Mouse (Mus musculus) intestine, embryonic 15.5 days (tissue): ENCODE data around the gene Tpd52l1. TPM values are rescaled to one million over a fixed set of nuclear protein-coding genes. Genes with fewer than 3 reads are reported as not detected.

Experiments
- ATAC-seq: fragments of 200-750 bp; cut with Nextera tagmentation; 2 replicates; pipeline ENCODE4 v1.8.0; 2017; ENCODE audit warnings: moderate TSS enrichment, moderate library complexity
- H3K27ac ChIP-seq: fragments of 300-500 bp; sonication (generic); 2 replicates; pipeline ENCODE4 v1.5.1; 2015; ENCODE audit warnings: mild to moderate bottlenecking, inconsistent platforms
- H3K27me3 ChIP-seq: fragments of 300-500 bp; sonication (generic); replicated peaks from 2 replicates; pipeline ENCODE4 v1.6.1; 2015; ENCODE audit warnings: inconsistent platforms
- H3K36me3 ChIP-seq: fragments of 300-500 bp; sonication (generic); 2 replicates; pipeline ENCODE4 v1.6.1; 2015; ENCODE audit warnings: inconsistent platforms
- H3K4me1 ChIP-seq: fragments of 300-500 bp; sonication (generic); replicated peaks from 2 replicates; pipeline ENCODE4 v1.6.1; 2015; ENCODE audit warnings: inconsistent platforms
- H3K4me2 ChIP-seq: fragments of 300-500 bp; sonication (generic); replicated peaks from 2 replicates; pipeline ENCODE4 v1.6.1; 2015; ENCODE audit warnings: mild to moderate bottlenecking, inconsistent platforms
- H3K4me3 ChIP-seq: fragments of 300-500 bp; sonication (generic); replicated peaks from 2 replicates; pipeline ENCODE4 v1.5.1; 2015; ENCODE audit warnings: inconsistent platforms
- H3K9ac ChIP-seq: fragments of 300-500 bp; sonication (generic); 2 replicates; pipeline ENCODE4 v1.6.1; 2015; ENCODE audit warnings: inconsistent platforms
- H3K9me3 ChIP-seq: fragments of 300-500 bp; sonication (generic); 2 replicates; pipeline ENCODE4 v1.6.1; 2016; ENCODE audit warnings: inconsistent platforms
- WGBS: fragments of 180-500 bp; shearing (Covaris S2); methylation state at CpG from one replicate; pipeline ENCODE4 v1.1.7; 2015; 5-methylcytosine and 5-hydroxymethylcytosine counted together
- polyA plus RNA-seq: library from polyadenylated mRNA; unstranded; fragments of >200 nt; fragmentation: Nextera tagmentation; extraction: Ambion mirVana; gene quantifications from 2 replicates; pipeline ENCODE4 v1.2.1, GENCODE M21; 2015

Gene Tpd52l1
- polyA plus RNA-seq = 16.3 and 16.5 TPM in 2 replicates

DNA sequence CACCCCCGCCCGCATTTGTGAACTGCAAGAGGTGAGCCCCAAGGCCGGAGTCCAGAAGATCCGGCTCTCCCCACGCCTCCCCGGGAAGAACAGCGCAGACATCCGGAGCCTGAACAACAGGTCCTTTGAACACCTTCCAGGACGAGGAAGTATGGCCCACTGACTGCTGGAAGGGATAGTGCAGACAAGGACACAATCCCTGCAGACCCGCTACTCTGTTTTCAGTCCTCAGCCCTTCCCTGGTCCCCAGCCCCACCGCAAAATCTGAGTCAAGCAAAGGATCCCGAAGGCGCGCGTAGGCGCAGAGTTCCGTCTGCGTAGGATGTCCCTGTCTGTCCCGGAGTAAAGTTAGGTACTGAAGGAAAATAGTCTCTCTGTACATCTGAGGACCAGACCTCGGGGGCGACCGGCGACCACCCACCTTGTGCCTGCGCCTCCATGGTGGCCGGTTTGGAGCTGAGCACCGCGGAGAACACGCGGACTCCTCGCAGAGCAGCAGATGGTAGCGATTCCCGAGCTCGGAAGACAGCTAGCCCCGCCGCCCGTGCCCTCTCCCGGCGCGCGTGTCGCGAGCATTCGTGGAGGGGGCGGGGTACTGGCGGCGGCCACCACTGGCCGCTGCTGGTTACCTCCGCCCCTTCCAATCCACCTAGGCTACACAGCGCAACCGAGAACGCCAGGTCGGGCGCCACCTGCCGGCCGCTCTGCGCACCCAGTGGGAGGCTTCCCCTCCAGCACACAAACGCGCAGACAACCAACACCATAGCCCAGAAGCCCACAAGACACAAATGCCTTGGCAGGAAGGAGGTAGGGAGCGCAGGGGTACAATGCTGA is at the start of gene Tpd52l1:
Gene Tpd52l1 (minus strand): TSS at position 668 of the 834 bp plus-strand sequence.
- Histone ChIP-seq H3K4me2 (peak within 1 kb of the TSS; percentile 85), H3K4me1 (no peaks in the 10 kb centered on the region), H3K27ac (no peak within 1 kb of the TSS), H3K9me3 (no peaks in the 10 kb centered on the region), H3K4me3 (peak within 1 kb of the TSS; percentile 64), H3K9ac (peak within 1 kb of the TSS; percentile 55), H3K27me3 (no peaks in the 10 kb centered on the region), H3K36me3 (no peaks in the 10 kb centered on the region)
- peak; percentile 99 for ATAC-seq
- 2% methylated on average over 59 of the region's 59 CpGs for WGBS

DNA sequence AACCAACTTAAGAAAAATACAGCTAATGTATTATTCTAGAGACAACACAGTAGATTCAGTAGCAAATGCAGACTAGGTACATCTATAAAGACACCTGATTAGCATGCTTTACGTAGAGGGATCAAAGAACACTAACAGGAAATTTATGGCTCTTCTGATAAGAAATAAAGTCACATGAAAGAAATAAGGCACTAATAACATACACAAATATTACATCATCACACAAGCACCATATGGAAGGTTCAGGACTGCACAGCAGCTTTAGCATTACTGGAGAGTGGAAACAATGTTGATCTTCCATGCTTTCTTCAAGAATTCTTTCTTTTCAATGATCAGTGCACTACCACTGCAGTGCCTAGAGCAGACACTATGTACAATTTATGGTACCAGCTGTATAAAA is 48.5 kb upstream of the Tpd52l1 start:
- WGBS = 49% methylated on average over 1 of the region's 1 CpGs
- peaks cover 4% of the 10 kb centered on the region; the same call in 1 of the 2 replicates for H3K36me3 ChIP-seq
- H3K27me3 ChIP-seq = no peaks in the 10 kb centered on the region
- H3K27ac ChIP-seq = no peak overlapping the region
- no peaks in the 10 kb centered on the region for H3K4me1 ChIP-seq
- H3K9ac ChIP-seq = no peak overlapping the region
- H3K4me2 ChIP-seq = no peak overlapping the region
- ATAC-seq = peak; percentile 83
- no peak overlapping the region for H3K4me3 ChIP-seq
- H3K9me3 ChIP-seq = no peaks in the 10 kb centered on the region

DNA sequence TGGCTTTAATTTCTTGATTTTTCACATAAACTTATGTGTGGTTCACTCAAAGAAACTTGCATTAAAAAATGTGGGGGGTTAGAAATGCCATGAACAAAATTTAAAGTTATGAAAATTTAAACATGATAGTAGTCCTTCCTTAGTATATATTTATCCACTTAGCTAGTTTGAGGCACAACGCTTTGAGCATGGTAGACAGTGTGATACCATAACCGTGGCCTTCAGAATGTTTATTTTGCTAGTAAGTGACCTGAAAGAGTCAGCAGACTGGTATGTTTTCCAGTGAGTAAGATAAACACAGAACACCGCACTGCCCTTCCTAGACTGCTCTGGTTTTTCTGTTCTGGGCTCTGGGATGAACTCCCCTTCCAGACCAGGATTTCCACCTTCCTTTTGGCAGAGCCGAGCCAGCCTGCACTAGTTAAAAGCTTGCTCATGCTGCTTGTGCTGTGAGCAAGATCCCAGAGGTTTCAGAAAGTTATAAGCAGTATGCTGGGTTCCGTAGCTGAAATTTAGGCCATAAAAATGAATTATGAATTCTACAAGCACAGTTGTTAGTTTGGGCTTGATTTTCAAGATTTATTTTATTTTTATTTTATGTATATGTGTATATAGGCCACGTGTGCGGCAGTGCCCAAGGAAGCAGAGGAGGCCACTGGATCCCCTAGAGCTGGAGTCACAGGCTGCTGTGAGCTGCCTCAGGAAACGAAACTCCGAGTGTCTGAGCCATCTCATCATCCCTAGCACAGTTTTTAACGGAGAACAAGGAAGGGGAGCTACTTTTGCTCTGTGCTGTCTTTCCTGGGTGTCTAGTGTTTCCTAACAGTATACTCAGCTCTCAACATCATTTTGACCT is 21.5 kb upstream of the Tpd52l1 start:
- Histone ChIP-seq H3K4me1 (0 out of 2 replicates have a peak, but pooled peaks cover 2% of the 10 kb centered on the region), H3K27ac (no peak overlapping the region), H3K9ac (no peak overlapping the region), H3K36me3 (no peaks in the 10 kb centered on the region), H3K4me2 (no peak overlapping the region), H3K4me3 (no peak overlapping the region), H3K27me3 (no peaks in the 10 kb centered on the region), H3K9me3 (no peaks in the 10 kb centered on the region)
- no peak for ATAC-seq
- 37% methylated on average over 10 of the region's 10 CpGs for WGBS

DNA sequence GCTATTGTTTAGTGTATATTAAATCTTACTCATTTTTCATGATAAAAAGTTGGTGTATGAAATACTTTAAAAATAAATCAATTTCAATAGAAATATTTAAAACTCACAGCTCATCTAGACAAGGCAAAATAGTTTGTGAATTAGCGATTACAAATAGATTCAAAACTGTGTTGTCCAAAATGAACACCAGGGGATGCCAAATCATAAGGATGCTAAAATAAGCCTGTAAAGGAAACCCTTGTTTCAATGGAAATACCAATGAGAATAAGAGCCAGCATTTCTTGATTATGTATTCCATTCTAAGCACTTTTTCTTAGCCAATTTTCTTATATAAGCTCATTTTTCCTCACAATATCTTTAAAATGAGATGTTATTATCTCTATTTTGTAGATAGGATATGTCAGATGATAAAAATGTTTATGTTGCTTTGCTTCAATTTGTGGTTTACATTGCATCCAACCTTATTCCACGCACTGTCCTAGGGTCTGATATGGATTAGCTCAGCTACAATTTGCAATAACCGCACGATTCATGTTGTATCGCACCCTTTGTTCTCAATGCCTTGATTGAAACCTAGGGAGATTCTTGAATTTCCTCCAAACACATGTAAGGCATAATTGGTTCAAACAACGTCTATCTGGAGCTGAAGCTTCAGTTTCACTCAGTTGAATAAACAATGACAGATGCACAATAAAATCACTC is 20.2 kb upstream of the Tpd52l1 start:
- no peak for ATAC-seq
- Histone ChIP-seq H3K9me3 (no peaks in the 10 kb centered on the region), H3K4me1 (0 out of 2 replicates have a peak, but pooled peaks cover 2% of the 10 kb centered on the region), H3K4me2 (no peak overlapping the region), H3K36me3 (no peaks in the 10 kb centered on the region), H3K27me3 (no peaks in the 10 kb centered on the region), H3K9ac (no peak overlapping the region), H3K4me3 (no peak overlapping the region), H3K27ac (no peak overlapping the region)
- 78% methylated on average over 6 of the region's 6 CpGs for WGBS

DNA sequence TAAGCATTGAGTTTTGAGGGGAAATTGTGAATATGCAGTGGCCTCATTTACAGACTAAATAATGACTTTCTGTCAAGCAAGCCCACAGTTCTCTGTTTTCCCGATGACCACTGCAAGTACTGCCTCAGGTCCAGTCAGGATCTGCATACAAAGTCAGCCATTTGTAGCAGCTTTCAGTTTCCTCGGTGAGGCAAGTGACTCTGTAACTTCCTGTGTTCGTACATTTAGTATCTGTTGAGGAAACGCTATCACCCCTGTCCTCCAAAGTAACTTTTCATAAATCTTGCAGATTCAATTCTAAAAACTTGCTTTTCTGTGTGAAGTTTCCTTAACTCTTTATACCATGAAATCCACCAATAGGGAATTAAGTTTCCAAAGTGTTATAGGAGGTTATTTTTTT is 19.7 kb upstream of the Tpd52l1 start:
- Histone ChIP-seq H3K4me3 (no peak overlapping the region), H3K9me3 (no peaks in the 10 kb centered on the region), H3K27ac (no peak overlapping the region), H3K4me1 (0 out of 2 replicates have a peak, but pooled peaks cover 2% of the 10 kb centered on the region), H3K4me2 (no peak overlapping the region), H3K36me3 (no peaks in the 10 kb centered on the region), H3K27me3 (no peaks in the 10 kb centered on the region), H3K9ac (no peak overlapping the region)
- no peak for ATAC-seq
- WGBS = 56% methylated on average over 4 of the region's 4 CpGs

DNA sequence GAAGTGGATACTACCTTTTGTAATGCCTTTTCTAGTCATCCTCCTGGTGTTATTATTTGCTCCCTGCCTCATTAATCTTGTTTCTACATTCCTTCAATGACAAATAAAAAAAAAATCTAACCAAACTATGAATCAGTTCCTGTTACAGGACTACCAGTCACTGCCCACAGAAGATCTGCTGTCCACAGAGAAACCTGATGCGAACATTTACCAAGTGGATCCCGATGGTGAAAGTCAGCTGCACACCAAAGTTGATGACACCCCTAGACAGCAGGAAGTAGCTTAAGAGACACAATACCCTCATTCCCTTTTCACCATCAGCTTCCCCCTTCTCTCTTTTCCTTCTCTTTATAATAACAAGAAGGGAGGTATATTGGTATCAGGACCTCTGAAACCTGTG is 17.3 kb upstream of the Tpd52l1 start:
- no peak overlapping the region for H3K4me3 ChIP-seq
- H3K4me1 ChIP-seq = 0 out of 2 replicates have a peak, but pooled peaks cover 2% of the 10 kb centered on the region
- ATAC-seq = no peak
- H3K9ac ChIP-seq = no peak overlapping the region
- WGBS = 88% methylated on average over 2 of the region's 2 CpGs
- H3K27ac ChIP-seq = no peak overlapping the region
- H3K9me3 ChIP-seq = no peaks in the 10 kb centered on the region
- H3K4me2 ChIP-seq = no peak overlapping the region
- no peaks in the 10 kb centered on the region for H3K27me3 ChIP-seq
- no peaks in the 10 kb centered on the region for H3K36me3 ChIP-seq

DNA sequence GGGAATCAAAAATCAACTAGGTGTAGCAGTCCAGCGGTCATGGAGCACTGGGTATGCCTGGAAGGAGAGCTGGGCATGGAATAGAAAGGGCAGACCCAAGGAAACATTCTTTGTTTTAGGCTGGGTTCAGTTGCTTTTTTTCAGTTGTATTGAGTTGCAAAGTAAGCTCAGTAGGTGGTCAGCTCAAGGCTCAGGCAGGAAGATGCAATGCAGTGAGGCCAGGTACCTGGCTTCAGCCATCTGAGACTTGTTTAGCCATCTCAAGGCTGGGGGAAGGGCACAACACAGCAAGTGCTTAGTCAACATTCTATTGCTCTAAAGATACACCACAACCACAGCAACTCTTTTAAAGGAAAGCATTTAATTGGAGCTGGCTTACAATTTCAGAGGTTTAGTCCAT is 11.0 kb upstream of the Tpd52l1 start:
- no peak overlapping the region for H3K27ac ChIP-seq
- H3K4me1 ChIP-seq = no peaks in the 10 kb centered on the region
- no peaks in the 10 kb centered on the region for H3K27me3 ChIP-seq
- no peak overlapping the region for H3K4me3 ChIP-seq
- no peak for ATAC-seq
- WGBS = 65% methylated on average over 1 of the region's 1 CpGs
- H3K36me3 ChIP-seq = no peaks in the 10 kb centered on the region
- no peak overlapping the region for H3K9ac ChIP-seq
- H3K4me2 ChIP-seq = no peak overlapping the region
- H3K9me3 ChIP-seq = no peaks in the 10 kb centered on the region

DNA sequence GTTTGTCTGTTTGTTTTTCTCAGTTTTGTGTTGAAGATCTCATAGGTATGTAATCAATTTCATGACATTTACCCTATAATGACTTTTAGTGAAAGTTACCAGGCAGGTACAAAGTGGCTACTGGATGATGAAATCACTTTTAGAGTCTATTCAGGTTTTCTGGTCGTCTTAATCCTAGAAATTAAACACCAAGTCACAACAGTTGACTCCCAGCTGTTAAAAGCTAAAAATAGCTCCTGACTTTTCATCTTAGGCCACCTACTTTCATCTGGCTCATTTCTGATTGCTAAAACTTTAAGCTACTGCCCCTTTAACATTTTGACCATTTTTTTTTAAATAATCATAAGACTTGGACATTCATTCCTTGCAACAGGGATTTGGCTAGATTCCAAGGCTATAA is 1.3 kb upstream of the Tpd52l1 start:
- no peak for ATAC-seq
- no peaks in the 10 kb centered on the region for H3K27me3 ChIP-seq
- no peaks in the 10 kb centered on the region for H3K36me3 ChIP-seq
- H3K4me1 ChIP-seq = no peaks in the 10 kb centered on the region
- H3K4me2 ChIP-seq = no peak overlapping the region
- no peaks in the 10 kb centered on the region for H3K9me3 ChIP-seq
- no peak overlapping the region for H3K9ac ChIP-seq
- H3K4me3 ChIP-seq = no peak overlapping the region
- 25% methylated on average over 1 of the region's 1 CpGs for WGBS
- H3K27ac ChIP-seq = no peak overlapping the region

DNA sequence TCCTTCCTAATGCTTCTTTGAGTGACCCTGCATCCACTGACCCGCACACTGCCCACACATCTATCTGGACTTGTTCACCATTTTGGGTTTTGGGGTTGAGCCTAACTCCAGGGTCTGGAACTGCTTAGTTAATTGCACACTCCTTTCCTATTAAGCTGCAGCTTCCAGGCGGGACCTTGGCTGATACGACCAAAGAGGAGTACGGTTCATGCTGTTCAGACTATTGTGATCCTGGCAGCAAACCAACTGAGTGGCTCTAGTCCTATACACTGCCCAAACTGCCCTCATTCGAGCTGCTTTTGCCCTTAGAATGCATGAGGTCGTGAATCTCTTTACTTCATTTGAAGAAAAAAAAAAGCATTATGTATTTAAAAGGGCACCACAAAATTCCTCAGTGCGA is 1.6 kb downstream of the Tpd52l1 start:
- H3K27me3 ChIP-seq = no peaks in the 10 kb centered on the region
- H3K4me1 ChIP-seq = no peaks in the 10 kb centered on the region
- WGBS = 82% methylated on average over 7 of the region's 7 CpGs
- H3K36me3 ChIP-seq = no peaks in the 10 kb centered on the region
- no peak overlapping the region for H3K9ac ChIP-seq
- no peak overlapping the region for H3K4me2 ChIP-seq
- no peaks in the 10 kb centered on the region for H3K9me3 ChIP-seq
- no peak overlapping the region for H3K27ac ChIP-seq
- H3K4me3 ChIP-seq = no peak overlapping the region
- ATAC-seq = no peak

DNA sequence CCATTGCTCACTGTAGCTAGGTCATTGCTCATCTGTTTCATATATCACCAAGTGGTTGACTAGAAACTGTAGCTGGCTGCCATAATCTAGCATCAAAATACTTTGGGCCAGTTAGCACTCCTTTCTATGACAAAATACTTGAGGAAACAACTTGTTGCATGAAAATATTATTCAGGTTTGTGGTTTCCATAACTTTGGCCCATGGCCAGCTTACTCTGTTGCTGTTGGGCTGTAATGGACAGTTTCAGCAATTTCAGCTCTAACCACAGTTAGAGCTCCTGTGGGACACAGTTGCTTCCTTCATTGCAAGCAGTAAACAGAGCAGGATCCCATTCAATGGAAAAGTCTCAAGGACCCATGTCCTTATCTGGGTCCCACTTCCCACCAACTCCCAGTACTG is 4.3 kb downstream of the Tpd52l1 start:
- H3K4me2 ChIP-seq = no peak overlapping the region
- no peak for ATAC-seq
- H3K9ac ChIP-seq = no peak overlapping the region
- H3K4me1 ChIP-seq = no peaks in the 10 kb centered on the region
- no peak overlapping the region for H3K4me3 ChIP-seq
- H3K9me3 ChIP-seq = no peaks in the 10 kb centered on the region
- H3K27me3 ChIP-seq = no peaks in the 10 kb centered on the region
- H3K36me3 ChIP-seq = no peaks in the 10 kb centered on the region
- no peak overlapping the region for H3K27ac ChIP-seq

DNA sequence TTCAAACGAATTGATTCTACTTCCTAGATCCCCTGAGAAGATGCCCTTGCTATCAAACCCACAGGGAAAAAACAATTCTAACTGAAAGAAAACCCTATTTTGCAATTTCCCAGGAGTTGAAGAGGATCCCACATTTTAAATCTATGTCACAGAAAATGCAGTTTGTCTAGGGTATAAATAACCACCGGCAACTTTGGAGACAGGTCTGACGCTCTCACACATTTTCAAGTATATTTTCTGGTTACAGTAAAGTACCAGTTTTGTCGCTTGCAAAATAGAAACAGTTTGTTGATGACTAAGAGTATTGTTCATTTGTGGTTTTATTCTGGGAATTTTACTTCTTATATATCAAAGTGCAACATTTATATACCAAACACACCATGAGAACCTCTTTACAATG is 9.7 kb downstream of the Tpd52l1 start:
- no peak overlapping the region for H3K27ac ChIP-seq
- H3K27me3 ChIP-seq = no peaks in the 10 kb centered on the region
- WGBS = 75% methylated on average over 4 of the region's 4 CpGs
- no peak for ATAC-seq
- H3K9me3 ChIP-seq = no peaks in the 10 kb centered on the region
- H3K4me3 ChIP-seq = no peak overlapping the region
- no peak overlapping the region for H3K4me2 ChIP-seq
- no peaks in the 10 kb centered on the region for H3K4me1 ChIP-seq
- no peak overlapping the region for H3K9ac ChIP-seq
- no peaks in the 10 kb centered on the region for H3K36me3 ChIP-seq

DNA sequence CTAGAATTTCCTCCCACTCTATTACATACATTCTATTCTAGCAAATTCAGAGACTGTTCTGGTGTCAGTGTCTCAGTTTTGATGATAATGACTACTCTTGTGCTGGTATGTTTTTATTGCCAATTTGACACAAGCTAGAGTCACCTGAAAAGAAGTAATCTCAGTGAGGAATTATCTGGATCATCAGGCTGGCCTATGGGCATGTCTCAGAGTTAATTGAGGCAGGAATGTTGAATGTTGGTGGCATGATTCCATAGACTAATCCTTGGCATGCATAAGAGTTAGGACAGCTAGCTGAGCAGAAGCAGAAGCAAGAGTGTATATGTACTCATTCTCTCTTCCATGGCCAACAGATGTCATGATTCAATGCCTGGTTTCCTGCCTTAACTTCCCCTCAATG is 27.8 kb downstream of the Tpd52l1 start:
- Histone ChIP-seq H3K27me3 (no peaks in the 10 kb centered on the region), H3K9ac (no peak overlapping the region), H3K4me3 (no peak overlapping the region), H3K4me1 (no peaks in the 10 kb centered on the region), H3K4me2 (no peak overlapping the region), H3K36me3 (no peaks in the 10 kb centered on the region), H3K27ac (no peak overlapping the region), H3K9me3 (no peaks in the 10 kb centered on the region)
- ATAC-seq = no peak
